Comparison of ENCODE assay signal across 16 mouse cellular contexts in the genomic region with DNA sequence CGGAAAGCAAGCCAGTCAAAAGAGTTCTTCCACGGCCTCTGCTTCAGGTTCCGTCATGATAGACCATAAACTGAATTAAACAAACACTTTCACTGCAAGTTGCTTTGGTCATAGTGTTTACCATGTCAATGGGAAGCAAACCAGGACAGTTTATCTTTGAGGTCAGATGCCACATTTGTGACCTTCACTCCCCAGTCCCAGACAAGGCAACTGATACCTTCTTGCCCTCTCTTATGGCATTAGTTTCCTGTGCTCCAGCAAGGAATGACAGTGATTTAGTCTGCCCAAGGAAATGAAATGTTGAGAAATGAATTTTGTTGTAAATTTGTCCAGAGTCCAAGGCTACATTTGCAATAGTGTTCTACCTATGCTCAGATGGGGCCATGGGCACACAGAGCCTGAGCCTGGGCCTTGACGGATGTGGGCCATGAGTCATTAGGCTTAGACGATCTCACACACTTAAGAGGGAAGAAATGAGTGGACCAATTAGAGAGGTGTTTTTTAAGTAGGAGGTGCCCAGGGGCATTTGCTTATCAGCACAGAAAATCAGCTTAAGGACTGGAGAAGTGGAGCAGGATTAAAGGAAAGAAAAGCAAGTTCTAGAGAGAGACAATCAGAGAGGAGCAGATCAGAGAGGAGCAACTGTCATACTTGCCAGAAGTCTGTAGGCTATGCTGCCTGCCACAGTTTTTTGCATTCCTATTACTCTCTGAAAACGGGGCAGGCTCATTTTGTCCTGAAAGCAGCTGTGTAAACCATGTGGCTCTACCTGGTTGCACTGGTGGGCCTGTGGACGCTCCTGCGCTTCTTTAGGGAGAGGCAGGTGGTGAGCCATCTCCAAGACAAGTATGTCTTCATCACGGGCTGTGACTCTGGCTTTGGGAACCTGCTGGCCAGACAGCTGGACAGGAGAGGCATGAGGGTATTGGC. TPM values are rescaled to one million over a fixed set of nuclear protein-coding genes. Genes with fewer than 3 reads are reported as not detected.
DNase-seq lines count a peak whose midpoint lies in the region; ATAC-seq and TF ChIP-seq lines count a peak whose summit lies in the region.
"Had no signal": no experiment of that assay in that cellular context is flagged by ENCODE, and none has a peak within 500 bp of the region (broad histone marks: within the 10 kb centered on the region; RNA-seq: fewer than 3 reads in every experiment).

TSS of gene Rdh1 (plus strand) at position 541 of the 930 bp plus-strand sequence.
TSS of gene Rdh16f1 (plus strand) at position 607 of the 930 bp plus-strand sequence.

- peaks cover 6% of the 10 kb centered on the region for H3K4me1 ChIP-seq in heart, embryonic 10.5 days
- H3K4me1 ChIP-seq in lung, embryonic 15.5 days, result peaks cover 8% of the 10 kb centered on the region
- H3K4me1 ChIP-seq in MEL (ENCODE audit: control insufficient read depth in 1 of 2, insufficient read depth in 2 of 2, low read length in 2 of 2), result peaks cover 0 to 22% of the 10 kb centered on the region in 2 experiments; a peak in 2 of 4 replicates
- H3K4me1 ChIP-seq in liver, embryonic 16.5 days (ENCODE audit: control insufficient read depth, low read depth, low read length), result peaks cover 12% of the 10 kb centered on the region
- H3K4me1 ChIP-seq: hindbrain, embryonic 15.5 days; limb, embryonic 12.5 days had no signal

- no peak for TF ChIP-seq CTCF in MEL (IDR thresholded peaks at IDR 0.05 in 2 of 3, conservative IDR thresholded peaks at IDR 0.05 in 1 of 3; ENCODE audit: control insufficient read depth in 1 of 3, insufficient read depth in 1 of 3, low read depth in 2 of 3, low read length in 3 of 3, poor library complexity in 1 of 3, severe bottlenecking in 1 of 3)
- TF ChIP-seq CTCF in gastrocnemius, adult 2 months (IDR thresholded peaks at IDR 0.05), result no peak

- TF ChIP-seq EP300 in MEL (IDR thresholded peaks at IDR 0.05; ENCODE audit: low read depth in 1 of 2, low read length in 2 of 2), result no peak

- intact Hi-C loops in heart, postnatal 14 days (cut with DNase I), result no loop called here
- intact Hi-C loops in gastrocnemius, adult 2 months (cut with DNase I), result no loop called here

- no peak for TF ChIP-seq RAD21 in MEL (IDR thresholded peaks at IDR 0.05; ENCODE audit: low read depth, low read length)

- no peaks in the 10 kb centered on the region for H3K27me3 ChIP-seq in heart, embryonic 10.5 days (ENCODE audit: insufficient read depth, poor library complexity, severe bottlenecking)
- no peaks in the 10 kb centered on the region for H3K27me3 ChIP-seq in lung, embryonic 15.5 days
- peaks cover 2 to 8% of the 10 kb centered on the region in 2 experiments; a peak in 2 of 4 replicates for H3K27me3 ChIP-seq in MEL (ENCODE audit: control insufficient read depth in 1 of 2, insufficient read depth in 2 of 2, low read length in 2 of 2)
- no peaks in the 10 kb centered on the region for H3K27me3 ChIP-seq in liver, embryonic 16.5 days (ENCODE audit: control insufficient read depth, insufficient read depth, low read depth, low read length)
- H3K27me3 ChIP-seq: hindbrain, embryonic 15.5 days; limb, embryonic 12.5 days had no signal

- H3K4me3 ChIP-seq in heart, embryonic 10.5 days, result no peak within 1 kb of the TSS
- no peak within 1 kb of the TSS for H3K4me3 ChIP-seq in lung, embryonic 15.5 days
- H3K4me3 ChIP-seq in MEL (ENCODE audit: control insufficient read depth in 1 of 2, insufficient read depth in 1 of 2, low read depth in 2 of 2, low read length in 2 of 2), result no peak within 1 kb of the TSS
- no peak within 1 kb of the TSS for H3K4me3 ChIP-seq in liver, embryonic 16.5 days (ENCODE audit: low read depth, low read length)
- H3K4me3 ChIP-seq in gastrocnemius, adult 2 months, result no peak within 1 kb of the TSS
- H3K4me3 ChIP-seq: erythroblast, embryonic 14.5 days; hindbrain, embryonic 15.5 days; left cerebral cortex, adult 2 months; limb, embryonic 12.5 days had no signal

- no peak for TF ChIP-seq POLR2A in MEL (IDR thresholded peaks at IDR 0.05; ENCODE audit: control insufficient read depth in 1 of 2, insufficient read depth in 1 of 2, low read depth in 1 of 2, low read length in 2 of 2, poor library complexity in 1 of 2)

- no peak within 1 kb of the TSS for H3K27ac ChIP-seq in heart, embryonic 10.5 days
- H3K27ac ChIP-seq in lung, embryonic 15.5 days, result 0 out of 2 replicates have a peak within 1 kb of the TSS, but pooled peaks have one; percentile 8
- no peak within 1 kb of the TSS for H3K27ac ChIP-seq in MEL (ENCODE audit: control insufficient read depth, low read depth, low read length)
- peak within 1 kb of the TSS; percentile 59 for H3K27ac ChIP-seq in liver, embryonic 16.5 days (ENCODE audit: low read length)
- no peak within 1 kb of the TSS for H3K27ac ChIP-seq in gastrocnemius, adult 2 months
- H3K27ac ChIP-seq: hindbrain, embryonic 15.5 days; left cerebral cortex, adult 2 months; limb, embryonic 12.5 days had no signal

- H3K9me3 ChIP-seq in heart, embryonic 10.5 days, result no peaks in the 10 kb centered on the region
- no peaks in the 10 kb centered on the region for H3K9me3 ChIP-seq in lung, embryonic 15.5 days
- H3K9me3 ChIP-seq in MEL (replicated peaks; ENCODE audit: insufficient read depth, low read length), result no peaks in the 10 kb centered on the region
- H3K9me3 ChIP-seq in liver, embryonic 16.5 days (replicated peaks; ENCODE audit: control insufficient read depth, low read length), result no peaks in the 10 kb centered on the region
- H3K9me3 ChIP-seq: hindbrain, embryonic 15.5 days; limb, embryonic 12.5 days had no signal

- H3K9ac ChIP-seq in lung, embryonic 15.5 days, result no peak within 1 kb of the TSS
- H3K9ac ChIP-seq in MEL (ENCODE audit: control insufficient read depth, low read depth, low read length, poor library complexity, severe bottlenecking), result no peak within 1 kb of the TSS
- no peak within 1 kb of the TSS for H3K9ac ChIP-seq in liver, embryonic 16.5 days (ENCODE audit: low read depth, low read length)
- H3K9ac ChIP-seq: hindbrain, embryonic 15.5 days; limb, embryonic 12.5 days had no signal

- 61% methylated on average over 9 of the region's 9 CpGs for WGBS in heart, embryonic 10.5 days
- 51% methylated on average over 9 of the region's 9 CpGs for WGBS in lung, embryonic 15.5 days
- WGBS in liver, embryonic 16.5 days (ENCODE audit: insufficient replicate concordance), result 50% methylated on average over 9 of the region's 9 CpGs

- H3K4me2 ChIP-seq in lung, embryonic 15.5 days, result no peak within 1 kb of the TSS
- H3K4me2 ChIP-seq in liver, embryonic 16.5 days (ENCODE audit: low read depth, low read length), result no peak within 1 kb of the TSS
- H3K4me2 ChIP-seq: hindbrain, embryonic 15.5 days; limb, embryonic 12.5 days had no signal

- ATAC-seq in lung, embryonic 15.5 days (ENCODE audit: borderline replicate concordance, extremely low read depth, low FRiP score, low TSS enrichment), result no peak
- ATAC-seq in liver, embryonic 16.5 days (ENCODE audit: low read depth), result 0 out of 2 replicates have a peak, but pooled peaks have one; percentile 20
- ATAC-seq: midbrain, embryonic 16.5 days had no signal

- no peaks in the 10 kb centered on the region for H3K36me3 ChIP-seq in heart, embryonic 10.5 days
- H3K36me3 ChIP-seq in lung, embryonic 15.5 days, result no peaks in the 10 kb centered on the region
- peaks cover 0 to 14% of the 10 kb centered on the region in 2 experiments; a peak in 2 of 4 replicates for H3K36me3 ChIP-seq in MEL (ENCODE audit: control insufficient read depth in 1 of 2, insufficient read depth in 2 of 2, low read length in 2 of 2)
- H3K36me3 ChIP-seq in liver, embryonic 16.5 days (ENCODE audit: control insufficient read depth, insufficient read depth), result no peaks in the 10 kb centered on the region
- H3K36me3 ChIP-seq: hindbrain, embryonic 15.5 days; limb, embryonic 12.5 days had no signal

- DNase-seq in heart, embryonic 10.5 days (ENCODE audit: low spot score), result peak; percentile 66
- no peak for DNase-seq in heart, postnatal 14 days
- no peak for DNase-seq in lung, postnatal 25 days (ENCODE audit: low spot score)
- no peak for DNase-seq in MEL (ENCODE audit: low read depth, low spot score)
- no peak for DNase-seq in ovary, postnatal 10 days (ENCODE audit: low spot score)
- DNase-seq in gastrocnemius, adult 2 months, result no peak
- DNase-seq: cerebellum, postnatal 14 days had no signal

- no peaks in the 10 kb centered on the region for H3K79me2 ChIP-seq in MEL (ENCODE audit: control insufficient read depth, insufficient read depth, low read length, poor library complexity)

TF ChIP-seq in MEL, 35 proteins besides CTCF, POLR2A, EP300 and RAD21:
- TF ChIP-seq ZMIZ1 (IDR thresholded peaks at IDR 0.05; ENCODE audit: low read depth, low read length) (no peak), CHD2 (IDR thresholded peaks at IDR 0.05; ENCODE audit: low read length) (no peak), GATA1 (IDR thresholded peaks at IDR 0.05; ENCODE audit: low read depth, low read length) (peak; percentile 32; the same call in 1 of the 2 replicates), BHLHE40 (IDR thresholded peaks at IDR 0.05; ENCODE audit: borderline replicate concordance, low read depth, low read length) (no peak), HCFC1 (IDR thresholded peaks at IDR 0.05; ENCODE audit: low read depth, low read length) (no peak), USF2 (IDR thresholded peaks at IDR 0.05; ENCODE audit: borderline replicate concordance in 1 of 2, insufficient read depth in 1 of 2, low read depth in 1 of 2, low read length in 2 of 2) (no peak)

RNA-seq across cellular contexts. Expression of gene Rdh1, which starts in this region (rescaled TPM):
- 0.06 and 0.13 TPM in 2 replicates for polyA plus RNA-seq in heart, embryonic 10.5 days (2016; fragmentation: Nextera tagmentation; extraction: Ambion mirVana)
- total RNA-seq in heart, postnatal 14 days (2021), result under 1 TPM in 1 of 2 experiments, not detected in 1; 0.05 TPM
- polyA plus RNA-seq in lung, embryonic 15.5 days (2015; fragmentation: Nextera tagmentation; extraction: Ambion mirVana), result not detected in 2 replicates
- not detected in 2 replicates for total RNA-seq in MEL (2012; rRNA removed)
- not detected for polyA plus RNA-seq in MEL (2012; ENCODE audit: insufficient read depth in 1 of 2, insufficient read length in 2 of 2, low read depth in 1 of 2, low replicate concordance in 2 of 2, missing spikeins in 1 of 2)
- 0.12 and 0.20 TPM in 2 replicates for polyA plus RNA-seq in liver, embryonic 16.5 days (2015; fragmentation: Nextera tagmentation; extraction: Ambion mirVana)
- under 1 TPM; 0.05 to 0.06 TPM for total RNA-seq in gastrocnemius, adult 2 months (2021)
- polyA plus RNA-seq: erythroblast, embryonic 14.5 days; heart, embryonic 16.5 days; limb, embryonic 12.5 days; midbrain, embryonic 16.5 days; neural tube, embryonic 11.5 days had no signal

RNA-seq across cellular contexts. Expression of gene Rdh16f1, which starts in this region (rescaled TPM):
- polyA plus RNA-seq in heart, embryonic 10.5 days (2016; fragmentation: Nextera tagmentation; extraction: Ambion mirVana), result not detected in 2 replicates
- total RNA-seq in heart, postnatal 14 days (2021), result under 1 TPM; 0.15 to 0.22 TPM
- 0.15 TPM in 1 of 2 replicates, not detected in the other for polyA plus RNA-seq in lung, embryonic 15.5 days (2015; fragmentation: Nextera tagmentation; extraction: Ambion mirVana)
- total RNA-seq in MEL (2012; rRNA removed), result not detected in 2 replicates
- not detected for polyA plus RNA-seq in MEL (2012; ENCODE audit: insufficient read depth in 1 of 2, insufficient read length in 2 of 2, low read depth in 1 of 2, low replicate concordance in 2 of 2, missing spikeins in 1 of 2)
- 0.14 and 0.25 TPM in 2 replicates for polyA plus RNA-seq in liver, embryonic 16.5 days (2015; fragmentation: Nextera tagmentation; extraction: Ambion mirVana)
- total RNA-seq in gastrocnemius, adult 2 months (2021), result not detected
- total RNA-seq: left cerebral cortex, adult 2 months had no signal
- polyA plus RNA-seq: erythroblast, embryonic 14.5 days; heart, embryonic 16.5 days; hindbrain, embryonic 15.5 days had no signal

Comparison
In these comparisons a context has a peak if more than half of its experiments do, and no peak if none do; other contexts are left out.
1. Peak in DNase-seq in heart, embryonic 10.5 days; RNA of the genes that start here not detected or under 1 TPM.
2. Peak in ATAC-seq and H3K27ac ChIP-seq in liver, embryonic 16.5 days; RNA of the genes that start here not detected or under 1 TPM.